Mouse (Mus musculus): ENCODE data around the gene Dnttip2. TPM values are rescaled to one million over a fixed set of nuclear protein-coding genes. Genes with fewer than 3 reads are reported as not detected.

Dnttip2 gene
- polyA plus RNA-seq, 1 experiment from 2014 or later: 59.9 TPM

GRCm38 (mm10) chr3:122292300-122293222, 18.4 kb downstream of the Dnttip2 start:
- Histone ChIP-seq H3K9ac (replicated peaks) (peak overlapping the region; percentile 93), H3K36me3 (no peaks in the 10 kb centered on the region), H3K4me2 (replicated peaks) (peak overlapping the region; percentile 64), H3K9me3 (no peaks in the 10 kb centered on the region), H3K4me1 (peaks cover 45% of the 10 kb centered on the region), H3K27ac (replicated peaks) (peak overlapping the region; percentile 98), H3K4me3 (peak overlapping the region; percentile 86), H3K27me3 (no peaks in the 10 kb centered on the region)
- peak; percentile 59 for ATAC-seq (replicated peaks)
- 6% methylated on average over 54 of the region's 54 CpGs for WGBS

DNA sequence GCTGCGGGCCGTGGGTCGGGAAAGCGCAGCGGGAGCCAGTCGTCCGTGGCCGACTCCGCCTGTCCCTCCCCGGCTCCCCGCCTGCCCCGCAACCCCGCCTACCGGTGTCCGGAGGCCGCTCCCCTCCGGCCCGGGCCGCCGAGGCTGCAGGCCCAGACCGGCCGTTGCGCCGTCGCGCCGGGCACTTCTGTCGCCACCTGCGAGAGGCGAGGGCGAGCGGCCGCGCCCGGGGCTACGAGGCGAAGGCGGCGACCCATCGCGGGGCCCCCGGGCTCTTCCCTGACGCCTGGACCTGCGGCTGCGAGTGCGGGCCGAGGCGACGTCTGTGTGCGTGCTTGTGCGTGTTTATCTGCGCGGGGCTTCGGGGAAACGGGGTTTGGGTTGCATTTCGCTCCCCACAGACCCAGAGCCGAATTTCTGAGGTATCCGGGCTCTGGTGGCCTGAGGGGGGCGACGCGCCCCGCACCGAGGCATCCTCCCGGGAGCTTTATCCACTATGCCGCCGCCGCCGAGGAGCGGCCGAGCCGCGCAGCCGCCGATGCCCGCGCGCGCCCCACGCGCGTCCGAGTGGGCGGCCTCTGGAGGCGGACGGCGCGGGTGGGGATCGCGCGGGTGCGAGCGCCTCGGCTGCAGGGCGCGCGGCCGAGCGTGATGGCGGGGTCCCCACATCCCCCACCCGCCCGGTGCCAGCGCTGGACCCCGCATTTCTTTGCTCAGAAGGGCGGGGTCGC, 19.2 kb downstream of the Dnttip2 start:
- no peaks in the 10 kb centered on the region for H3K36me3 ChIP-seq
- H3K9ac ChIP-seq (replicated peaks): peak overlapping the region; percentile 93
- no peaks in the 10 kb centered on the region for H3K27me3 ChIP-seq
- under 1% methylated on average over 98 of the region's 105 CpGs for WGBS
- H3K27ac ChIP-seq (replicated peaks): peak overlapping the region; percentile 98
- ATAC-seq (replicated peaks): peak; percentile 65
- H3K4me1 ChIP-seq: peaks cover 45% of the 10 kb centered on the region
- H3K9me3 ChIP-seq: no peaks in the 10 kb centered on the region
- peak overlapping the region; percentile 86 for H3K4me3 ChIP-seq
- peak overlapping the region; percentile 64 for H3K4me2 ChIP-seq (replicated peaks)

DNA sequence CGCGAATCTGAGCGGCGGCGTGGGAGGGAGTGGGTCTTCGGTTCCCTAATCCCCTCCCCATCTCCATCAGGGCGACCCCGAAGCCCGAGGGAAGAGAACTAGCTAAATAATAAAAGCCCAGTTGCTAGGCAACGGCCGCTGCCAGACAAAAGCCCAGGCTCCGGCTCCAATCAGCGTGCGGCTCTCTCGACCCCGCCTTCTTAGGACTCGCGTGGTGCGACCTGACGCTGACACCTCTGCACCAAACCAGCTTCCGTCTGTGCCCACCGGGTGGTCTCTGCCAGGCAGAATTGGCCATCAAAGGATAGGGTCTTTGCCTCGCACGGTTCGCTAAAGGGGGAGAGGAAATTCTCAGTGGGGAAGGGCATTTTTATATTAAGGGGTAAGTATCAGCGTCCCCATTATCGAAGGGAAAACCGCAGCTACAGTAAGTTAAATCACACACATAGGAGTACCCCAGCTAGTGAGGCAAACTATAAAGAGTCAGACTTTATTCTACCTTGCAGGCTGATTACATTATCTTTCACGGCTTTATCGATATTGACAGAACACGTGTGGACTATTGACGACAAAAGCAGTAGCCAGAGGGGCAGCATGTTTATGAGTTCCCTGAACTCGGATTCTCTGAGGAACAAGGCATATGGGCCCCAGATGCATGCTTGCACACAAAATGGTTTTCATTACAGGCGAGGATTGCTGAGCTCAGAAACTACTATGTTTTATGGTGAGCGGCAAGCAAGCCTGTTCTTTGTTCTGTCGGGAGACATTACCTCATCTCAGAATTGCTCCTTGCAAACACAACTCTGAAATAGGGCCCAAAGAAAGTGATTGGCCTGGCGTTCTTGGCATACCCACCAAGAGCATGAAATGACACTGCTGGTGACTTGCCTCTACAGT, 20.0 kb downstream of the Dnttip2 start, which contains the start of gene Bcar3:
Bcar3 (plus strand) TSS at position 183 of the 897 bp plus-strand sequence.
- Histone ChIP-seq H3K36me3 (no peaks in the 10 kb centered on the region), H3K27me3 (no peaks in the 10 kb centered on the region), H3K4me1 (peaks cover 45% of the 10 kb centered on the region), H3K4me3 (peak within 1 kb of the TSS; percentile 86), H3K27ac (replicated peaks) (peak within 1 kb of the TSS; percentile 98), H3K9ac (replicated peaks) (peak within 1 kb of the TSS; percentile 93), H3K9me3 (no peaks in the 10 kb centered on the region), H3K4me2 (replicated peaks) (peak within 1 kb of the TSS; percentile 64)
- WGBS: under 1% methylated on average over 37 of the region's 37 CpGs
- peak; percentile 89 for ATAC-seq (replicated peaks)

GRCm38 (mm10) chr3:122295511-122295910, 21.3 kb downstream of the Dnttip2 start:
- no peak overlapping the region for H3K4me2 ChIP-seq (replicated peaks)
- no peaks in the 10 kb centered on the region for H3K36me3 ChIP-seq
- H3K4me1 ChIP-seq: peaks cover 45% of the 10 kb centered on the region
- no peak overlapping the region for H3K4me3 ChIP-seq
- H3K9ac ChIP-seq (replicated peaks): no peak overlapping the region
- H3K27ac ChIP-seq (replicated peaks): peak overlapping the region; percentile 98
- H3K27me3 ChIP-seq: no peaks in the 10 kb centered on the region
- ATAC-seq (replicated peaks): no peak
- H3K9me3 ChIP-seq: no peaks in the 10 kb centered on the region
- 11% methylated on average over 5 of the region's 5 CpGs for WGBS

DNA sequence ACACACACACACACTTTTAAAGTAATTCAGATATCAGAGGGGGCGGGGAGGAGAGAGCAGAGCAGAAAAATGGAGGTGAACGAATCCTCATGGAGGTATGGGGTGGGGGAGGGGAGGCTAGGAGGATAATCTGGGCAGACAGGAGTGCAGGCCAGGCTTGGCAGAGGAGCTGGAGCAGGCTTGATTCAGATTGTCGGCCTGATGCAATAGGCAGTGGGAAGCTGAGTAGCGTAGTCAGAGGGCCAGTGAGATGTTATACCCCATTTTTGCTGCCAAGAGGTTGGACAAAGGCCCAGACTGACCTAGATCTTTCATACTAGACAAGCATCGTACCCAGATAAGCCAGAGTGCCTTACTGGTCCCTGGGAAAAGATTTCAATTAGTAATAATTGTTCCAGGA, 22.8 kb downstream of the Dnttip2 start:
- H3K4me1 ChIP-seq: peaks cover 35% of the 10 kb centered on the region
- no peak overlapping the region for H3K27ac ChIP-seq (replicated peaks)
- no peaks in the 10 kb centered on the region for H3K36me3 ChIP-seq
- H3K4me3 ChIP-seq: no peak overlapping the region
- H3K4me2 ChIP-seq (replicated peaks): no peak overlapping the region
- no peaks in the 10 kb centered on the region for H3K27me3 ChIP-seq
- WGBS: 41% methylated on average over 5 of the region's 5 CpGs
- no peak overlapping the region for H3K9ac ChIP-seq (replicated peaks)
- no peak for ATAC-seq (replicated peaks)
- no peaks in the 10 kb centered on the region for H3K9me3 ChIP-seq

GRCm38 (mm10) chr3:122300983-122301919, 27.1 kb downstream of the Dnttip2 start:
- Histone ChIP-seq H3K27ac (replicated peaks) (0 out of 2 replicates have a peak overlapping the region, but pooled peaks have one; percentile 31), H3K4me1 (peaks cover 9% of the 10 kb centered on the region; the same call in 1 of the 2 replicates), H3K9ac (replicated peaks) (no peak overlapping the region), H3K27me3 (no peaks in the 10 kb centered on the region), H3K36me3 (no peaks in the 10 kb centered on the region), H3K4me3 (no peak overlapping the region), H3K4me2 (replicated peaks) (no peak overlapping the region), H3K9me3 (no peaks in the 10 kb centered on the region)
- ATAC-seq (replicated peaks): no peak; the same call in 1 of the 2 replicates
- WGBS: 71% methylated on average over 9 of the region's 9 CpGs

- H3K36me3 ChIP-seq: no peaks in the 10 kb centered on the region
- ATAC-seq (replicated peaks): no peak
- 94% methylated on average over 4 of the region's 4 CpGs for WGBS
- H3K27me3 ChIP-seq: no peaks in the 10 kb centered on the region
- H3K9me3 ChIP-seq: no peaks in the 10 kb centered on the region
- no peak overlapping the region for H3K27ac ChIP-seq (replicated peaks)
- no peak overlapping the region for H3K9ac ChIP-seq (replicated peaks)
- no peak overlapping the region for H3K4me3 ChIP-seq
- H3K4me2 ChIP-seq (replicated peaks): no peak overlapping the region
- 0 out of 2 replicates have a peak, but pooled peaks cover 4% of the 10 kb centered on the region for H3K4me1 ChIP-seq
These were observed 30.4 kb downstream of the Dnttip2 start for GRCm38 (mm10) chr3:122304560-122304959.

GRCm38 (mm10) chr3:122307894-122308671, 33.9 kb downstream of the Dnttip2 start:
- Histone ChIP-seq H3K4me3 (no peak overlapping the region), H3K9me3 (no peaks in the 10 kb centered on the region), H3K9ac (replicated peaks) (no peak overlapping the region), H3K4me2 (replicated peaks) (no peak overlapping the region), H3K36me3 (no peaks in the 10 kb centered on the region), H3K27me3 (no peaks in the 10 kb centered on the region), H3K27ac (replicated peaks) (no peak overlapping the region), H3K4me1 (no peaks in the 10 kb centered on the region)
- 59% methylated on average over 4 of the region's 4 CpGs for WGBS
- no peak for ATAC-seq (replicated peaks)

DNA sequence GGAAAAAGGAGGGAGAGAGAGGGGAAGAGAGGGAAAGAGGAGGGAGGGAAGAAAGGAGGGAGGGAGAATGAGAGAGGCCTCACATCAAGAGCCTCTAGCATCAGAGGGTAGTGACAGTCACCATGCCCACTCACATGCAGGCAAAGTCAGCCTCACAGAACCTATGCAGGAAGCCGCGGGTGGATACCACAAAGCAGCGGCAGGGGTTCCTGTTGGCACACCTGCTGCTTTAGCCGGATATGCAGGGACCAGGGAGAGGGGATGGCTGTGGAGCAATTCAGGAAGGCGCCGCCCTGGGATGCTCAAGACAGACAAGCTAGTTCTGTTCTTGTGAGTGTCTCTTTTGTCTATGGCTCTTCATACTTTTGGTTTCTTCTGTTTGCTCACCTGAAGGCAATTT, 34.8 kb downstream of the Dnttip2 start:
- Histone ChIP-seq H3K9me3 (no peaks in the 10 kb centered on the region), H3K4me3 (no peak overlapping the region), H3K27ac (replicated peaks) (no peak overlapping the region), H3K4me1 (no peaks in the 10 kb centered on the region), H3K9ac (replicated peaks) (no peak overlapping the region), H3K36me3 (no peaks in the 10 kb centered on the region), H3K27me3 (no peaks in the 10 kb centered on the region), H3K4me2 (replicated peaks) (no peak overlapping the region)
- ATAC-seq (replicated peaks): no peak
- WGBS: 41% methylated on average over 6 of the region's 6 CpGs

- no peaks in the 10 kb centered on the region for H3K9me3 ChIP-seq
- no peaks in the 10 kb centered on the region for H3K27me3 ChIP-seq
- H3K27ac ChIP-seq (replicated peaks): no peak overlapping the region
- H3K9ac ChIP-seq (replicated peaks): no peak overlapping the region
- no peak overlapping the region for H3K4me3 ChIP-seq
- peak; percentile 33; the same call in 1 of the 2 replicates for ATAC-seq (replicated peaks)
- no peaks in the 10 kb centered on the region for H3K36me3 ChIP-seq
- H3K4me1 ChIP-seq: peaks cover 10% of the 10 kb centered on the region; the same call in 1 of the 2 replicates
- H3K4me2 ChIP-seq (replicated peaks): no peak overlapping the region
- WGBS: 19% methylated on average over 2 of the region's 2 CpGs
These were observed 37.9 kb downstream of the Dnttip2 start for GRCm38 (mm10) chr3:122312078-122312477.
